Mouse (Mus musculus): ENCODE data around the gene Rhoj.

GRCm38 (mm10) chr12:75315851-75316250 is 7.7 kb downstream of the Rhoj start:
- TF ChIP-seq CTCF (IDR thresholded peaks at IDR 0.05; ENCODE audit: insufficient read depth, low read length) (no peak), POLR2A (IDR thresholded peaks at IDR 0.05; ENCODE audit: borderline replicate concordance, extremely low read depth, low read depth, low read length) (no peak)
